Mouse (Mus musculus) left cerebral cortex, postnatal 25 days (tissue): Measurements from ENCODE around the gene Umodl1. TPM values are rescaled to one million over a fixed set of nuclear protein-coding genes. Genes with fewer than 3 reads are reported as not detected.

ENCODE experiments used
- DNase-seq, 2 experiments: peaks; one replicate each; pipeline ENCODE4 v3.0.0; 2022; ENCODE audit warnings: low spot score in 2 of 2, mixed read lengths in 1 of 2
- intact Hi-C: fragments of 180-260 bp; cut with DNase I; formaldehyde crosslinking; loops from one replicate; pipeline ENCODE4 v1.15.1; 2025
- total RNA-seq, 2 experiments: library from RNA; stranded (reverse); gene quantifications; 2 replicates each; pipeline ENCODE4 v1.2.3; 2021

Gene Umodl1
- total RNA-seq = under 1 TPM; 0.11 to 0.25 TPM

GRCm38 (mm10) chr17:30954340-30954739, at the start of gene Umodl1:
Umodl1 (plus strand) TSS chr17:30954640.
- no peak for DNase-seq
- intact Hi-C loops = no loop called here

GRCm38 (mm10) chr17:30907577-30907976, 46.9 kb upstream of the Umodl1 start:
- intact Hi-C loops = no loop called here

GRCm38 (mm10) chr17:30910866-30911731, 43.3 kb upstream of the Umodl1 start:
- DNase-seq = peak in 1 of 2 experiments; percentile 12
- intact Hi-C loops = no loop called here

More at GRCm38 (mm10) chr17:30907577-30907976, 46.9 kb upstream of the Umodl1 start:
- DNase-seq = no peak

GRCm38 (mm10) chr17:30911732-30912088, 42.7 kb upstream of the Umodl1 start:
- intact Hi-C loops = no loop called here
- no peak for DNase-seq

- DNase-seq = no peak
- intact Hi-C loops = no loop called here
Measured at GRCm38 (mm10) chr17:30912536-30912935, 41.9 kb upstream of the Umodl1 start.

- DNase-seq = no peak
- intact Hi-C loops = no loop called here
Measured at GRCm38 (mm10) chr17:30914264-30914663, 40.2 kb upstream of the Umodl1 start.

- no peak for DNase-seq
- intact Hi-C loops = no loop called here
Measured at GRCm38 (mm10) chr17:30923566-30923965, 30.9 kb upstream of the Umodl1 start.

- intact Hi-C loops = no loop called here
- DNase-seq = no peak
Measured at GRCm38 (mm10) chr17:30930827-30931226, 23.6 kb upstream of the Umodl1 start.

- no peak for DNase-seq
- intact Hi-C loops = no loop called here
Measured at GRCm38 (mm10) chr17:30932836-30933235, 21.6 kb upstream of the Umodl1 start.

GRCm38 (mm10) chr17:30935301-30935700, 19.1 kb upstream of the Umodl1 start:
- no peak for DNase-seq
- intact Hi-C loops = no loop called here

GRCm38 (mm10) chr17:30938554-30938953, 15.9 kb upstream of the Umodl1 start:
- no peak for DNase-seq
- intact Hi-C loops = no loop called here

GRCm38 (mm10) chr17:30948382-30948781, 6.1 kb upstream of the Umodl1 start:
- intact Hi-C loops = no loop called here
- no peak for DNase-seq

- intact Hi-C loops = loop anchor here (1.0 to 2.0 kb wide), 3 partner anchors 106 to 204 kb away; no protein-coding TSS in a partner anchor
- peak; percentile 71 to 78 for DNase-seq
Measured at GRCm38 (mm10) chr17:30950780-30951179, 3.7 kb upstream of the Umodl1 start.

- peak in 1 of 2 experiments; percentile 28 for DNase-seq
- intact Hi-C loops = loop anchor here (1.0 to 2.0 kb wide), 2 partner anchors 134 to 205 kb away; no protein-coding TSS in a partner anchor
Measured at GRCm38 (mm10) chr17:30951600-30951999, 2.8 kb upstream of the Umodl1 start.

GRCm38 (mm10) chr17:30961936-30962592, 7.6 kb downstream of the Umodl1 start:
- intact Hi-C loops = no loop called here
- no peak for DNase-seq

GRCm38 (mm10) chr17:30962880-30963279, 8.4 kb downstream of the Umodl1 start:
- DNase-seq = no peak
- intact Hi-C loops = no loop called here

GRCm38 (mm10) chr17:30969983-30970382, 15.5 kb downstream of the Umodl1 start:
- intact Hi-C loops = no loop called here
- DNase-seq = no peak

- intact Hi-C loops = no loop called here
- DNase-seq = peak; percentile 39 to 92
Measured at GRCm38 (mm10) chr17:30971877-30972276, 17.4 kb downstream of the Umodl1 start.

- intact Hi-C loops = no loop called here
- peak; percentile 4 to 36 for DNase-seq
Measured at GRCm38 (mm10) chr17:30973332-30973731, 18.9 kb downstream of the Umodl1 start.

GRCm38 (mm10) chr17:30977290-30977689, 22.9 kb downstream of the Umodl1 start:
- peak; percentile 12 to 64 for DNase-seq
- intact Hi-C loops = no loop called here

GRCm38 (mm10) chr17:30978556-30978955, 24.1 kb downstream of the Umodl1 start:
- DNase-seq = no peak

More at GRCm38 (mm10) chr17:30978556-30978955, 24.1 kb downstream of the Umodl1 start:
- intact Hi-C loops = no loop called here
